Comparison of ENCODE assay signal across 8 mouse cellular contexts in genomic region chr6:145341301-145342193, GRCm38 (mm10).
A peak's percentile ranks its signal among the peaks of the same experiment; 100 is the strongest.
DNase-seq lines count a peak whose midpoint lies in the region; ATAC-seq lines count a peak whose summit lies in the region.

No protein-coding gene starts in this region.

- no peaks in the 10 kb centered on the region for H3K9me3 ChIP-seq in hindbrain, embryonic 16.5 days (ENCODE audit: control insufficient read depth, low read length)

- no peaks in the 10 kb centered on the region for H3K36me3 ChIP-seq in hindbrain, embryonic 16.5 days (ENCODE audit: control insufficient read depth, insufficient read depth, low read length)

- H3K4me2 ChIP-seq in hindbrain, embryonic 16.5 days (ENCODE audit: low read length): peak overlapping the region; percentile 94

- whole genome bisulfite sequencing in hindbrain, embryonic 16.5 days: under 1% methylated on average over 33 of the region's 33 CpGs

- H3K27me3 ChIP-seq in hindbrain, embryonic 16.5 days (replicated peaks; ENCODE audit: control insufficient read depth, insufficient read depth, low read length): no peaks in the 10 kb centered on the region

- ATAC-seq in activated CD4-positive, CD25-positive, alpha-beta regulatory T cell, adult 4 months: peak; percentile 33
- ATAC-seq in hindbrain, embryonic 16.5 days: peak; percentile 43

- H3K27ac ChIP-seq in hindbrain, embryonic 16.5 days (ENCODE audit: low read depth, low read length): peak overlapping the region; percentile 80

- H3K4me3 ChIP-seq in hindbrain, embryonic 16.5 days (ENCODE audit: low read length): peak overlapping the region; percentile 56

- DNase-seq in cerebellum, postnatal 4 days (ENCODE audit: low spot score in 2 of 2): peak; percentile 53 to 85
- peak; percentile 91 for DNase-seq in gastrocnemius, adult 18-20 months (ENCODE audit: low spot score)
- peak; percentile 88 for DNase-seq in left cerebral cortex, adult 11 months (ENCODE audit: low spot score)
- DNase-seq in lung, postnatal 36 days: peak; percentile 97
- DNase-seq in retina, embryonic 14.5 days (ENCODE audit: low spot score): peak; percentile 97
- DNase-seq in thymus, postnatal 36 days: peak; percentile 76 to 79

- peak overlapping the region; percentile 39 for H3K9ac ChIP-seq in hindbrain, embryonic 16.5 days (ENCODE audit: low read depth, low read length)

- H3K4me1 ChIP-seq in hindbrain, embryonic 16.5 days (ENCODE audit: control insufficient read depth, insufficient read depth, low read depth, low read length): no peaks in the 10 kb centered on the region

Comparison
In these comparisons a context has a peak if more than half of its experiments do, and no peak if none do; other contexts are left out.
1. Peak in every context shown above with its lines: DNase-seq, ATAC-seq, H3K4me3 ChIP-seq and H3K27ac ChIP-seq.